ENCODE assay signal across 9 mouse cellular contexts in genomic region chr2:166426960-166427359, GRCm38 (mm10).
DNase-seq lines count a peak whose midpoint lies in the region; ATAC-seq and TF ChIP-seq lines count a peak whose summit lies in the region.
"Had no signal": no experiment of that assay in that cellular context is flagged by ENCODE, and none has a peak within 500 bp of the region (broad histone marks: within the 10 kb centered on the region; RNA-seq: fewer than 3 reads in every experiment).

No protein-coding gene starts in this region.

- H3K9me3 ChIP-seq in neural tube, embryonic 15.5 days (replicated peaks), result no peaks in the 10 kb centered on the region
- H3K9me3 ChIP-seq in midbrain, embryonic 13.5 days, result no peaks in the 10 kb centered on the region
- H3K9me3 ChIP-seq: hindbrain, embryonic 15.5 days had no signal

- no peak overlapping the region for H3K4me2 ChIP-seq in neural tube, embryonic 15.5 days
- H3K4me2 ChIP-seq in myocyte (ENCODE audit: low read depth), result peak overlapping the region; percentile 72
- no peak overlapping the region for H3K4me2 ChIP-seq in midbrain, embryonic 13.5 days (replicated peaks)
- H3K4me2 ChIP-seq: hindbrain, embryonic 15.5 days had no signal

- no peak for TF ChIP-seq POLR2A in myocyte (IDR thresholded peaks at IDR 0.05; ENCODE audit: insufficient read length, low read depth)

- WGBS in neural tube, embryonic 15.5 days, result 68% methylated on average over 10 of the region's 10 CpGs
- 50% methylated on average over 10 of the region's 10 CpGs for WGBS in midbrain, embryonic 13.5 days

- H3K79me2 ChIP-seq in myocyte (ENCODE audit: control insufficient read depth, insufficient read depth), result no peaks in the 10 kb centered on the region

- H3K36me3 ChIP-seq in neural tube, embryonic 15.5 days, result no peaks in the 10 kb centered on the region
- no peaks in the 10 kb centered on the region for H3K36me3 ChIP-seq in myocyte (ENCODE audit: control insufficient read depth, insufficient read depth)
- no peaks in the 10 kb centered on the region for H3K36me3 ChIP-seq in midbrain, embryonic 13.5 days
- H3K36me3 ChIP-seq: hindbrain, embryonic 15.5 days had no signal

- peaks cover 15% of the 10 kb centered on the region for H3K4me1 ChIP-seq in neural tube, embryonic 15.5 days
- H3K4me1 ChIP-seq in midbrain, embryonic 13.5 days (replicated peaks), result peaks cover 44% of the 10 kb centered on the region

- ATAC-seq in neural tube, embryonic 15.5 days (ENCODE audit: low FRiP score), result no peak
- ATAC-seq in inflammation-experienced regulatory T-cells, adult 6 months, result no peak
- no peak for ATAC-seq in midbrain, embryonic 13.5 days

- no peak overlapping the region for H3K27ac ChIP-seq in neural tube, embryonic 15.5 days (replicated peaks)
- no peak overlapping the region for H3K27ac ChIP-seq in midbrain, embryonic 13.5 days
- H3K27ac ChIP-seq: hindbrain, embryonic 15.5 days had no signal

- H3K4me3 ChIP-seq in neural tube, embryonic 15.5 days (replicated peaks), result no peak overlapping the region
- no peak overlapping the region for H3K4me3 ChIP-seq in myocyte
- no peak overlapping the region for H3K4me3 ChIP-seq in midbrain, embryonic 13.5 days (replicated peaks)
- H3K4me3 ChIP-seq: hindbrain, embryonic 15.5 days had no signal

- peak; percentile 62 for DNase-seq in neural tube, embryonic 10.5 days (ENCODE audit: extremely low spot score, low spot score)
- peak; percentile 24 to 26 for DNase-seq in gastrocnemius, adult 8-10 months (ENCODE audit: low spot score in 2 of 2)
- peak; percentile 39 for DNase-seq in kidney, adult 8-10 months
- no peak for DNase-seq in layer of hippocampus, adult 8-10 months (ENCODE audit: low spot score in 2 of 2)

- H3ac ChIP-seq in myocyte (ENCODE audit: control insufficient read depth, insufficient read length), result no peak overlapping the region

- H3K27me3 ChIP-seq in neural tube, embryonic 15.5 days (replicated peaks), result no peaks in the 10 kb centered on the region; the same call in 1 of the 2 replicates
- H3K27me3 ChIP-seq in myocyte (ENCODE audit: control insufficient read depth, insufficient read depth, insufficient read length), result no peaks in the 10 kb centered on the region
- peaks cover 33% of the 10 kb centered on the region for H3K27me3 ChIP-seq in midbrain, embryonic 13.5 days

- H3K9ac ChIP-seq in neural tube, embryonic 15.5 days (replicated peaks), result no peak overlapping the region
- H3K9ac ChIP-seq in midbrain, embryonic 13.5 days (replicated peaks), result no peak overlapping the region
- H3K9ac ChIP-seq: hindbrain, embryonic 15.5 days had no signal

TF ChIP-seq in myocyte, 11 proteins besides CTCF, POLR2A, EP300 and RAD21:
- TF ChIP-seq TCF12 (IDR thresholded peaks at IDR 0.05; ENCODE audit: insufficient read depth, poor library complexity, severe bottlenecking) (no peak), REST (IDR thresholded peaks at IDR 0.05; ENCODE audit: insufficient read depth, insufficient read length) (peak; percentile 92), POLR2AphosphoS2 (IDR thresholded peaks at IDR 0.05; ENCODE audit: insufficient read length, low read depth) (no peak), E2F4 (IDR thresholded peaks at IDR 0.05; ENCODE audit: insufficient read depth) (no peak)

Comparison
In these comparisons a context has a peak if more than half of its experiments do, and no peak if none do; other contexts are left out.
1. DNase-seq: peak in neural tube, embryonic 10.5 days (single experiment), gastrocnemius, adult 8-10 months (2 of 2) and kidney, adult 8-10 months (2 of 2); none in layer of hippocampus, adult 8-10 months (0 of 2).